In genomic region chr10:16148991-16149390, GRCm38 (mm10) we compare ENCODE assay signal across 23 mouse cellular contexts.
"Had no signal": no experiment of that assay in that cellular context is flagged by ENCODE, and none has a peak within 500 bp of the region (broad histone marks: within the 10 kb centered on the region; RNA-seq: fewer than 3 reads in every experiment).

No protein-coding gene starts in this region.

- H3K4me1 ChIP-seq: kidney, embryonic 15.5 days; limb, embryonic 12.5 days; limb, embryonic 15.5 days; liver, embryonic 13.5 days; midbrain, embryonic 12.5 days; midbrain, embryonic 15.5 days; neural tube, embryonic 12.5 days; neural tube, embryonic 15.5 days had no signal

- H3K27ac ChIP-seq: kidney, embryonic 15.5 days; limb, embryonic 12.5 days; limb, embryonic 15.5 days; liver, embryonic 13.5 days; midbrain, embryonic 12.5 days; midbrain, embryonic 15.5 days; neural tube, embryonic 12.5 days; neural tube, embryonic 15.5 days; stomach, postnatal 0 days had no signal

- ATAC-seq: midbrain, embryonic 15.5 days had no signal

- H3K4me3 ChIP-seq: kidney, embryonic 15.5 days; limb, embryonic 12.5 days; limb, embryonic 15.5 days; liver, embryonic 13.5 days; midbrain, embryonic 12.5 days; midbrain, embryonic 15.5 days; neural tube, embryonic 12.5 days; neural tube, embryonic 15.5 days had no signal

- H3K36me3 ChIP-seq: kidney, embryonic 15.5 days; limb, embryonic 12.5 days; limb, embryonic 15.5 days; liver, embryonic 13.5 days; midbrain, embryonic 12.5 days; midbrain, embryonic 15.5 days; neural tube, embryonic 12.5 days; neural tube, embryonic 15.5 days had no signal

- H3K9ac ChIP-seq: kidney, embryonic 15.5 days; limb, embryonic 12.5 days; limb, embryonic 15.5 days; liver, embryonic 13.5 days; midbrain, embryonic 12.5 days; midbrain, embryonic 15.5 days; neural tube, embryonic 12.5 days; neural tube, embryonic 15.5 days had no signal

- H3K9me3 ChIP-seq: kidney, embryonic 15.5 days; limb, embryonic 12.5 days; limb, embryonic 15.5 days; liver, embryonic 13.5 days; midbrain, embryonic 12.5 days; midbrain, embryonic 15.5 days; neural tube, embryonic 12.5 days; neural tube, embryonic 15.5 days had no signal

- DNase-seq: kidney, adult 11 months; kidney, adult 8-10 months; kidney, postnatal 10 days; kidney, postnatal 36 days; left cerebral cortex, postnatal 4 days; liver, embryonic 13.5 days; lung, adult 2 months; lung, postnatal 14 days; lung, postnatal 4 days; right cerebral cortex, adult 18-20 months; right cerebral cortex, postnatal 14 days; right cerebral cortex, postnatal 4 days; thymus, adult 2 months; thymus, postnatal 14 days; thymus, postnatal 4 days had no signal

- H3K27me3 ChIP-seq: kidney, embryonic 15.5 days; limb, embryonic 12.5 days; limb, embryonic 15.5 days; liver, embryonic 13.5 days; midbrain, embryonic 12.5 days; midbrain, embryonic 15.5 days; neural tube, embryonic 12.5 days; neural tube, embryonic 15.5 days had no signal

- H3K4me2 ChIP-seq: kidney, embryonic 15.5 days; limb, embryonic 12.5 days; limb, embryonic 15.5 days; liver, embryonic 13.5 days; midbrain, embryonic 12.5 days; midbrain, embryonic 15.5 days; neural tube, embryonic 12.5 days; neural tube, embryonic 15.5 days had no signal
